Mouse (Mus musculus) T-cell, adult 2 months (primary cell): ENCODE measurements around the gene Rorc.
A peak's percentile ranks its signal among the peaks of the same experiment; 100 is the strongest.

ENCODE experiments used
- DNase-seq: peaks from one replicate; pipeline ENCODE4 v3.0.0; 2022; ENCODE audit warnings: low spot score

The Rorc gene

GRCm38 (mm10) chr3:94430980-94431379 lies 58.4 kb downstream of the Rorc start:
- no peak for DNase-seq

GRCm38 (mm10) chr3:94434305-94434704 lies 61.7 kb downstream of the Rorc start:
- no peak for DNase-seq

- no peak for DNase-seq
Observed at GRCm38 (mm10) chr3:94436420-94436819, 63.8 kb downstream of the Rorc start.

- peak; percentile 20 for DNase-seq
Observed at GRCm38 (mm10) chr3:94441182-94441581, 68.6 kb downstream of the Rorc start.

- peak; percentile 95 for DNase-seq
Observed at GRCm38 (mm10) chr3:94442951-94443596, 70.5 kb downstream of the Rorc start, which contains the start of gene Mrpl9. Gene Mrpl9 (plus strand): TSS chr3:94443318.

- peak; percentile 46 for DNase-seq
Observed at GRCm38 (mm10) chr3:94443597-94443964, 71.0 kb downstream of the Rorc start, which contains the start of gene Oaz3. Gene Oaz3 (minus strand): TSS chr3:94443915.
